Mouse (Mus musculus) neural tube, embryonic 10.5 days (tissue): Measurements from ENCODE around the gene Homez.
A peak's percentile ranks its signal among the peaks of the same experiment; 100 is the strongest.

Experiments
- DNase-seq: peaks from one replicate; pipeline ENCODE4 v3.0.0-alpha.2; 2017; ENCODE audit warnings: low spot score; ENCODE audit errors: extremely low spot score

Gene Homez

GRCm38 (mm10) chr14:54870861-54871260 is at the start of gene Homez:
TSS of gene Homez (minus strand) at chr14:54870961.
- DNase-seq = no peak

- DNase-seq = no peak
Observed at GRCm38 (mm10) chr14:54920076-54920685, 49.4 kb upstream of the Homez start.

GRCm38 (mm10) chr14:54913343-54913742 is 42.6 kb upstream of the Homez start:
- no peak for DNase-seq

GRCm38 (mm10) chr14:54912886-54913285 is 42.1 kb upstream of the Homez start, which contains the start of gene Slc22a17:
TSS of gene Slc22a17 (minus strand) at chr14:54913132.
- DNase-seq = peak; percentile 80

GRCm38 (mm10) chr14:54912109-54912850 is 41.5 kb upstream of the Homez start:
- DNase-seq = peak; percentile 40

GRCm38 (mm10) chr14:54908682-54909081 is 37.9 kb upstream of the Homez start:
- DNase-seq = no peak

GRCm38 (mm10) chr14:54903641-54904040 is 32.9 kb upstream of the Homez start:
- no peak for DNase-seq

GRCm38 (mm10) chr14:54900383-54900782 is 29.6 kb upstream of the Homez start:
- DNase-seq = peak; percentile 70

GRCm38 (mm10) chr14:54897445-54897844 is 26.7 kb upstream of the Homez start:
- DNase-seq = no peak

GRCm38 (mm10) chr14:54894296-54895151 is 23.8 kb upstream of the Homez start:
- peak; percentile 67 for DNase-seq

- peak; percentile 93 for DNase-seq
Observed at GRCm38 (mm10) chr14:54893651-54894181, 23.0 kb upstream of the Homez start.

- no peak for DNase-seq
Observed at GRCm38 (mm10) chr14:54892200-54892599, 21.4 kb upstream of the Homez start, which contains the start of gene Pabpn1. TSS of gene Pabpn1 (plus strand) at chr14:54892500.

GRCm38 (mm10) chr14:54885309-54885708 is 14.5 kb upstream of the Homez start:
- no peak for DNase-seq

- no peak for DNase-seq
Observed at GRCm38 (mm10) chr14:54884022-54884712, 13.4 kb upstream of the Homez start.

- DNase-seq = peak; percentile 88
Observed at GRCm38 (mm10) chr14:54883154-54884021, 12.6 kb upstream of the Homez start, which contains the start of the genes Bcl2l2 and Gm20521. TSS of gene Bcl2l2 (plus strand) at chr14:54883377. TSS of gene Gm20521 (plus strand) at chr14:54883441.

GRCm38 (mm10) chr14:54877048-54877715 is 6.4 kb upstream of the Homez start, which contains the start of gene Ppp1r3e:
TSS of gene Ppp1r3e (minus strand) at chr14:54877550.
- peak; percentile 79 for DNase-seq

GRCm38 (mm10) chr14:54876539-54877047 is 5.8 kb upstream of the Homez start:
- DNase-seq = peak; percentile 88

GRCm38 (mm10) chr14:54875844-54876538 is 5.2 kb upstream of the Homez start:
- no peak for DNase-seq
